Mouse (Mus musculus) bone marrow, adult 2 months (tissue): ENCODE measurements around the gene Dcaf4. TPM values are rescaled to one million over a fixed set of nuclear protein-coding genes. Genes with fewer than 3 reads are reported as not detected.

Experiments used
- H3K27ac ChIP-seq: fragments of 200-500 bp; 2 replicates; pipeline ENCODE4 v1.5.1; 2012; ENCODE audit warnings: low read depth, mild to moderate bottlenecking, control low read depth, inconsistent platforms, low read length; ENCODE audit not compliant: control insufficient read depth, poor library complexity, insufficient read depth
- H3K4me1 ChIP-seq: fragments of 200-500 bp; 2 replicates; pipeline ENCODE4 v1.6.1; 2011; ENCODE audit warnings: low read length; ENCODE audit not compliant: control insufficient read depth, insufficient read depth
- H3K4me3 ChIP-seq: fragments of 200-500 bp; replicated peaks from 2 replicates; pipeline ENCODE3; 2011; ENCODE audit warnings: mild to moderate bottlenecking, low read depth, low read length, control low read depth; ENCODE audit not compliant: control insufficient read depth
- CTCF ChIP-seq: fragments of 200-500 bp; IDR thresholded peaks from 2 replicates; pipeline ENCODE4 v1.5.1; 2011; ENCODE audit warnings: low read length, control low read depth; ENCODE audit not compliant: control insufficient read depth, insufficient read depth
- POLR2A ChIP-seq: fragments of 200-500 bp; IDR thresholded peaks from 2 replicates; pipeline ENCODE4 v1.6.1; 2011; ENCODE audit warnings: low read depth, mild to moderate bottlenecking, control low read depth, low read length, borderline replicate concordance; ENCODE audit not compliant: control insufficient read depth
- WGBS: fragments of 180-500 bp; shearing (Covaris S2); methylation state at CpG from one replicate; pipeline ENCODE4 v1.1.7; 2018; 5-methylcytosine and 5-hydroxymethylcytosine counted together
- polyA plus RNA-seq: library from polyadenylated mRNA; stranded (reverse); fragments of >200 nt; gene quantifications from 2 replicates; pipeline ENCODE4 v1.2.4, GENCODE M21; 2011; ENCODE audit warnings: low replicate concordance; ENCODE audit not compliant: missing spikeins, insufficient read depth, insufficient read length

Dcaf4 gene
- polyA plus RNA-seq, 1 experiment, result 22.7 TPM

DNA sequence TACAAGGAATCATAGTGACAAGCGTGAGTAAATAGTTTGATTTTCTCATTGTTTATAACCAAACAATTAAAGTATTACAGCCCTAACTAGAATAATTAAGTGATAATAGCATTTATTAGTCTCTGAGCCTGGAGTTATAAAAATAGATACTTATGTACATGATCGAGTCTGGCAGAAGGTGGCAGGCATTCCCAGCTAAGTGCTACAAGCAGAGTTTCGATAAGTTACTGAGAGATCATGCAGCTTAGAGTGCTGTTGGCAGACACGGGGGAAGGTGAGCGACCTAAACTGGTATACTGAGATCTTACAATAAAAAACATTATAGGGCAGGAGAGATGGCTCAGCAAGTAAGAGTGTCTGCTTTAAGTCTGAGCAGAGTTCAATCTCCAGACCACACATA, 36.6 kb upstream of the Dcaf4 start:
- Histone ChIP-seq H3K4me1 (peaks cover 1% of the 10 kb centered on the region), H3K27ac (no peak overlapping the region), H3K4me3 (no peak overlapping the region)
- 59% methylated on average over 5 of the region's 5 CpGs for WGBS
- TF ChIP-seq POLR2A (no peak), CTCF (no peak)

DNA sequence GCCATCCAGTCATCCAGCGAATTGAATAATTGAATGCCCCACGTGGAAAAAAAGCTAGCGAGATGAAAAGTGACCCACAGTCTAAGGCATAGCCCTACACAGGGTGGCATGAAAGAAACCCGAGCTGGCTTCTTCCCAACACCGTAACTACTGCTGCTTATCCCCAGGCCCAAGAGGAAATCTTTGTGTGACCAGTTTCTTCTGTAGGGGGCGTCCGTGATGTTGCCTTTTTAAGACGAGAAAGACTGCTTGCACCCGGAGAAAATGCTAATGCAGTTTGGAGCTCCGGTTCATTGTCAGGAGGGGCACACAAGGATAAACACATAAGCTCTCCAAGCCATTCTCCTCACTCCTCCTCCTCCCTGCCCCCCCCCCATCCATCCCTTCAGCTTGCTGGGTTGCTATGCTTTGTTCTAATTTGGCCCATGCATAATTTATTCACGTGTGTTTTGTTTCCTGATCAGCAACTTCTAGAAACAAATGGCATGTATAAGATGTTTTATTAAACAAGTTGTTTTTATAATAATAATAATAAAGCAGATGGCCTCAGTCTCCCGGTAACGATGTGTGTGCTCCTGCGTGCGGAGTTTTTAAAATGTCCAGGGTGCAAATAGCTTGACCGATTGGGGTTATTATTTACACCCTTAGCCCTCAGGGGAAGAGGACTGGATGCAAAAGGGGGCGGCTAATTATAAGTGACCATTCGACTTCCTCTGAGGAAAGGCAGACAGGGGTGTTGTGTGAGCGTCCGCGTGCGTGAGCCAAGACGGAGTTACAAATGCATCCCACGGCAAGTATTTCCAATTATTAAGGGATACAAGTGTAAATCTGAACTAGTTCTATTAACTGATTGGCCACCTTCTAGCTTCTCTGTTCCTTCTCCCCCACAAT, 35.2 kb upstream of the Dcaf4 start:
- TF ChIP-seq POLR2A (no peak), CTCF (no peak)
- H3K4me1 ChIP-seq, result no peaks in the 10 kb centered on the region; the same call in 1 of the 2 replicates
- H3K4me3 ChIP-seq, result peak overlapping the region; percentile 10
- WGBS, result 8% methylated on average over 24 of the region's 24 CpGs
- H3K27ac ChIP-seq, result no peak overlapping the region

DNA sequence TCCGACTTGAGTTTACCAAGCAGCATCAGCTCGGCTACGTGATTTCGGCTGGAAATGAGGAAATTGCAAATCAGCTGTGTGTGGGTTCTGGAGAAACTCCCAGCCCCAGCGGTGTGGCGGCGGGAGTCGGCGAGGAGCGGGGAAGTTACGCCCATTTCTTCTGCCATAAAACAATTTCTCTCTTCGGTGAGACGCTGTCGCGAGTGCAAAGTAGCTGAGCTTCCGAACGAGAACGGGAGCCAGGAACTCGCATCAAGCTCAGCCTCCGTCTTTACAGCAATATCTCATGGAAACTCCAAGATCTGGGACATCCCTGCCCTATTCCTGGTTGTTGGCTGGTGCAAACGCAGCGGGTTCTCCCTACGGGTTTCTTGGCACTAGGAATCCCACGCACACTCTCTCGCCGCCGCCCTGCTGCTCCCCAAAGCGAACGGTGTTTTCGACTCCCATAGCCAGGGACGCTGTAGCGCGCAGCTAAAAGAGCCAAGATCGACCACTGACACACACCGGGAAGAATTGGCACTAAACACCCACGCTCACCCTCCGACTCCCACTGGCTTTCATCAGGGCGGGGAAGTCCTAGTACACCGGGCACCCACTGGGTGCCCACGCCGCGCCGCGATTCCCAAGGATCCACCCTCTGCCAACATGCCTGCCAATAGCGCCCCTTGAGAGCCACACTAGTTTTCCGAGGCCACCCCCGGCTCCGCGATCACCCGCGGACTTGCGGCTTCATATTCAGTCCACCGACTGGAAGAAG, 34.2 kb upstream of the Dcaf4 start:
- Histone ChIP-seq H3K4me3 (peak overlapping the region; percentile 70), H3K4me1 (no peaks in the 10 kb centered on the region; the same call in 1 of the 2 replicates), H3K27ac (peak overlapping the region; percentile 17; the same call in 1 of the 2 replicates)
- under 1% methylated on average over 53 of the region's 53 CpGs for WGBS
- TF ChIP-seq CTCF, result no peak
- no peak for TF ChIP-seq POLR2A

DNA sequence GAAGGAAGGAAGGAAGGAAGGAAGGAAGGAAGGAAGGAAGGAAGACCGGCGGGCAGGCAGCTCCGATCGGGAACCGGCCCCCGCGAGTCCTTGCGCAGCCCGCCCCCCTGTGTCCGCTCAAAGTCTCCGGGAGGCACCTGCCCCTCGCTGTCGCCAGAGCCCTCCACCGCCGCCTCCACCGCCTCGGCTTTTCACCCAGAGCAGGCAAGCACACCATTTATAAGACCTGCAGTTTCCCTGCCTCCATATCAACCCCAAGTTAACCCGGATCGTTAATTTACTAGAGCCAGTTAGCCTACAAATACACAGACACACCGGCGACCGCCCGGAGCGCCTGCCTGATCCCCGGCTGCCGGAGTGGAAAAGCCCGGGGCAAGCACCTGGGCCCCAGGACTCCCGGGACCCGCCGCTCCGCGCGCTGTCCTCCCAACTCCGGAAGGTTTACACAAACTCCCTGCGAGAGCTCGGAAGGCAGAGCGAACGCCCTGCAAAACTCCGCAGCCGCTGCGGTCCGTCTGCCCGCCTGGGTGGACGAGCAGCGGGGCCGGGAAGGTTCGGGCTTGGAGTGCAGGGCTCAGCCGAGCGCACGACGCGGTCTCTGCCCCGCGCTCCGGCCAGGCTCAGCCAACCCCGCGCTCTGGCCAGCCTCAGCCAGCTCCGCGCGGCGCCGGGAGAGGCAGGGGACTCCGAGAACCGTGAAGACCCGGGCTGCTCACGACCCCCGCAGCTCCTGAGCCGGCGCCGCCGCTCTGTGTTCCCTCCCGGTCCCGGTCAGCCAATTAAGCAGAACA, 33.4 kb upstream of the Dcaf4 start:
- under 1% methylated on average over 73 of the region's 73 CpGs for WGBS
- TF ChIP-seq CTCF (no peak), POLR2A (0 out of 2 replicates have a peak, but pooled peaks have one; percentile 26)
- Histone ChIP-seq H3K4me1 (no peaks in the 10 kb centered on the region; the same call in 1 of the 2 replicates), H3K27ac (peak overlapping the region; percentile 84), H3K4me3 (peak overlapping the region; percentile 70)

DNA sequence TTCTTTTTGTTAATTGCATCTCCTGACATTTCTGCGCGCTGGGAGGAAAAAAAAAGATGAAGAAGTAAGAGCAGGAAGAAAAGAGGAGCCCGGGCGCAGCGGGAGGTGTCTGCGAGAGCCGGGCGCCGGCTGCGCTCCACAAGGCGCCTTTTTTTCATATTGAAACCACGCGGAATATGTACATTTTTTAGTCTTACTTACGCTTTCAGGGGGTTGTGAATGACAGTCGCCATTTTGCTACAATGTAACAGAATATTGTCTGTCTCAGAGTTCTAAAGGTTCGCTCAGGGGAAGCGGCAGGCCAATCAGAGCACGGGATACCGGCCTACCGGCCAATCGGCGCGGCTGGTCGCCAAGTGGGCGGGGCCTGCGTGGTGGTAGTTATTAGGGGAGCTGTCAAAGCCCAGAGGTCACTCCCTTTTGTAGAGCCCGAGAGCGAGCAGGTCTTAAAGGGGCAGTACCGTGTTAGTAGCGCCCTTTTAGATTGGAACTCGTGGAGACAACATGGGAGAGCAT, 32.7 kb upstream of the Dcaf4 start, which contains the start of gene Dpf3:
Dpf3 (minus strand) TSS at position 241 of the 516 bp plus-strand sequence.
- TF ChIP-seq POLR2A, result peak; percentile 46; the same call in 1 of the 2 replicates
- no peak for TF ChIP-seq CTCF
- H3K4me1 ChIP-seq, result no peaks in the 10 kb centered on the region; the same call in 1 of the 2 replicates
- peak within 1 kb of the TSS; percentile 70 for H3K4me3 ChIP-seq
- WGBS, result under 1% methylated on average over 31 of the region's 31 CpGs
- peak within 1 kb of the TSS; percentile 84 for H3K27ac ChIP-seq

DNA sequence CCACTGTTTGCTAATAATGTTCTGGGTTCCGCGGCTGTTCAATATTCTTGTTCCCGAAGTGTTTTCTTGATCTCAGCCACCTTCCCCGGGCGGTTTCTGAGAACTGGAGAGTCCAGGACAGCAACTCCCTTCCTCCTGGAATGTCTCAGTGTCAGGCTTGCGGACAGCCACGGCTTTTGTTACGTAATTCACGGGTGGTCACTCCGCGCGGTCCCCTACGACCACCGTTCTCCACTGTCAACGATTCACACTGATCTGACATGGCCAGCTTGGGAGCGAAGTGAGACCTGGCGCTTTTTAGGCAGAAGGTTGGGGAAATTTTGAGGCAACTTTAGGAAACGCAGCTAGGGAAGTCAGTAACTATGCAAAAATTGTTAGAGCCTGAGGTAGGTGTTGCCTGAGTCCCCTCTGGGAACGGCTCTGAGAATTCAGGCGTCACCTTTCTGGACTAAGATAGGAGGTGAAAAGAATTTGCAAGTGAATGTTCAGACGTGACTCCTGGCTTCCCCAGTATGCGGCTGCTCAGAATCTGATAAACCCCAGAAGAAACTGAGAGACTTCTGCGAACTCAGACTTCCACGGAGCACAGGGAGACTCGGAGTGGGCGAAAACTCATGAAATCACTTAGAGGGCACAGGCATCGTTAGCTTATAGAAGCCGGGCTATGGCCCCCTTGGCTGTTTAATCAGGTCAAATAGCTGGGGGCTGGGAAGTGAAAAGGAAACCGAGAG, 31.9 kb upstream of the Dcaf4 start:
- Histone ChIP-seq H3K27ac (no peak overlapping the region), H3K4me1 (no peaks in the 10 kb centered on the region; the same call in 1 of the 2 replicates), H3K4me3 (peak overlapping the region; percentile 40)
- TF ChIP-seq CTCF (no peak), POLR2A (no peak)
- WGBS, result 1% methylated on average over 29 of the region's 29 CpGs

DNA sequence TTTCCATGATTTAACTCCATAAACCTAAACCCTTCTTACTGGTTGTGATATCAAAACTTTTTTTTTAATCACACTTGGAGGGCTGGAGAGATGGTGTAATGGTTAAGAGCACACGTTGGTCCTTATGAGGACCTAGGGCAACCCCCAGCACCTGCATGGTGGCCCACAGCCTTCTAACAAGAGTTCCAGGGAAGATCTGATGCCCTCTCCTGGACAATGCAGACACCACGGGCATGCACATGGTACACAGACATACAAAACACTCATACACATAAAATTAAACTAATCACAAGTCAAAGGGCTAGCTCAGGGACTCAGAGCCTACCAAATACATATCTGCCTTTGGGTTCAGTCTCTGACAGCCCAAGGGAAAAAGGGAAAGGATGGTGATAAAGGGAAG, 30.5 kb upstream of the Dcaf4 start:
- no peak overlapping the region for H3K27ac ChIP-seq
- WGBS, result 29% methylated on average over 2 of the region's 2 CpGs
- no peak for TF ChIP-seq POLR2A
- TF ChIP-seq CTCF, result 0 out of 2 replicates have a peak, but pooled peaks have one; percentile 6
- H3K4me1 ChIP-seq, result no peaks in the 10 kb centered on the region; the same call in 1 of the 2 replicates
- H3K4me3 ChIP-seq, result no peak overlapping the region
